Mouse (Mus musculus): ENCODE data around the gene Pnmal2. TPM values are rescaled to one million over a fixed set of nuclear protein-coding genes. Genes with fewer than 3 reads are reported as not detected.

Pnmal2 gene
- polyA plus RNA-seq (2015; fragmentation: Nextera tagmentation; extraction: Ambion mirVana): 5.1 and 6.4 TPM in 2 replicates

DNA sequence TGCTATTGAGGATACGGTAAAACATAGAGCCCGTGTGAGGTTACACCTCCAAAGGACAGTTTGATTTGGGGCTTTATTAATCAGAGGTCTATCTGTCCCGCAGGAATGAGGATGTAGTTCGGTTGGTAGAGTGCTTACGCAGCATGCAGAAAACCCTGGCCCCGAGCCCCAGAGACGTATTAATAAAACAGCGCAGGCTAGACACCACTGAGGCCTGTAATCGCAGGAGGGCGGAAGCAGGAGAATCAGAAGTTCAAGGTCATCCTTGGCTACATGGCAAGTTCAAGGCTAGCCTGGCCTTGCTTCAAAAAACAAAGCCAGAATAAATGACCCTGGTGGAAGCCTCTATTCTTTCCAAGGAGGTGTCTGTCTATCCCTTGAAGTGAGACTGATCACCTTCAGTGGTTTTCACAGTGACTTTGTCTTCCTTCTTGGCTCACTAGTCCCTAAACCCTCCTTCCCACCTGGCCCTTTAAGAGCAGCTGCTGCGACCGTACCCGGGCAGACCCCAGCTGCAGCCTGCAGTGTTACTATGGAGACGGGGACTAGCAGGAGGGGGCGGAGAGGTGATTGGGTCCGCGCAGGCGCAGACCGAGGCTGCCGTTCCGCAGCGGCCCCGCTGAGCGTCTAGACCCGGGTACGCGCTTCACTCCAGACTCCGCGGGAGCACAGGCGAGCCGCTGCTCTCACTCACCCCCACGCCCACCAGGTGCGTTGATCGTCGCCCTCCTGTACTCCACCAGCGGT is at the start of gene Pnmal2:
Gene Pnmal2 (plus strand): TSS at position 622 of the 747 bp plus-strand sequence.
- peak; percentile 96 for DNase-seq (ENCODE audit: low spot score)

GRCm38 (mm10) chr7:16895000-16895399 is 49.5 kb upstream of the Pnmal2 start:
- peak; percentile 63 for DNase-seq (ENCODE audit: low spot score)

- no peak for DNase-seq (ENCODE audit: low spot score)
Measured at GRCm38 (mm10) chr7:16895511-16895910, 49.0 kb upstream of the Pnmal2 start.

DNA sequence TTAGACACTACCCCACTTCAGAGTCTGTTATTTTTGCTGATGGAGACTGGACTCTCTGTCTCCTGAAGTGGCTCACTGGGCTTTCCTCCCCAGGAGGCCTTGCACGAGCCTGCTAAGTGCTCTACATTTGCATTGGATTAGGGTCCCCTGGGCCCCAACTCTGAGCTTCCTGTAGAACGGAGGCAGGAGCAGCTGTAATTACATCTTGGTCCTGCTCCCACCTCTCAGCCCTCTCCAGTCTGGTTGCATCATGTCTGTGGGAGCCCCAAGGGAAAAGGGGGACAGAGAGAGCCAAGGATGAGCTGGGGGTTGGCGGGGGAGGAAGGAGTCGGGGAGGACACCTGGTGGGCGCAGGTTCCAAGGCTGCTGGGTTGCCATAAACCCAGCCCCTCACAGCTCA is 44.0 kb upstream of the Pnmal2 start:
- DNase-seq (ENCODE audit: low spot score): no peak

DNA sequence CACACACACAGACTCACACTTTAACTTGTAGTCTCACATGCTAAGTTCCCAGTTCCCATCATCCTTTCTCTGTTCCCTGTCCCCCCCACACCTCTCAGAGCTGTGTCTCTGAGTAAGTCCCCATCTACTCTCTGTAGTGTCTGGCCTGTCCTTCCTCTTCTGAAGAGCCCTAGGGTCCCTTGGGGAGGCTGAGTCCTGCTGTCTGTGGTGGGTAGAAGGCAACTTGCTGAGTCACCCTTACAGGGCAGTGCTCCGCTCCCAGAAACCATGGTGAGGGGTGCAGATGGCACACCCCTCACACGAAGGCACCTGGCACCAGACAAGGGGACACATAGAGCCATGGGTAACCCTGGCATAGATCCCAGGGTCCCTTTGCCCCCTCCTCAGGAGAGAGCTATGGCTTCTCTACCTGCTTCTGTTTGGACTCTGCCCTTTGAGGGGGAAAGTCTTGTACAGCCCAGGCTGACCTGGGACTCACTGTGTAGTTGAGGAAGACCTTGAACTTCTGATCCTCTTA is 41.0 kb upstream of the Pnmal2 start:
- no peak for DNase-seq (ENCODE audit: low spot score)

DNA sequence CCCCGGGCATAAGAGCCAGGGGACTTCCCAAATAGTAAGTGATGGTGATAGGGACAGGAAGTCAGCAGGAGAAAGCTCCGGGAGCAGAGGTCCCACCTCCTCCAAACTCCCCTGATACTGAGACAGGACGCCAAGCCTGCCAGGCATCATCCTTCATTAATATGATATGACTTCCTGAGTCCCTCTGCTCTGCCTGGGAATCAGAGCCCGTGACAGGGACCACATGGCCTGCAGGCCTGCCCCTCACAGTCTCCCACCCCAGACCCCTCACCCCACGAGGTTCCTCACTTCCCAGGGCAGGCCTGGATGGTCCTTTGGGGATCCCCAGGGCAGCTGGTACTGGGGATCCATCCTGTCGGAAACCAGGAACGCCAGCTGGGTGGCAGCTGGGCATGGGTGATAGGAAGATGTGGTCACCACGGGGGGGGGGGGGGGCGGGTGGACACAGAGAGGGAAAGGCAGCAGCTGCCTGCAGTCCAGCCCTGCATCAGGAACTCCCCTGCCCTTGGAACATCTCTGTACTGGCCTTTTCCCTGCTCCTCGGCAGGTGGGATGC is 40.3 kb upstream of the Pnmal2 start:
- DNase-seq (ENCODE audit: low spot score): no peak

- no peak for DNase-seq (ENCODE audit: low spot score)
Measured at GRCm38 (mm10) chr7:16905491-16906021, 38.9 kb upstream of the Pnmal2 start.

DNA sequence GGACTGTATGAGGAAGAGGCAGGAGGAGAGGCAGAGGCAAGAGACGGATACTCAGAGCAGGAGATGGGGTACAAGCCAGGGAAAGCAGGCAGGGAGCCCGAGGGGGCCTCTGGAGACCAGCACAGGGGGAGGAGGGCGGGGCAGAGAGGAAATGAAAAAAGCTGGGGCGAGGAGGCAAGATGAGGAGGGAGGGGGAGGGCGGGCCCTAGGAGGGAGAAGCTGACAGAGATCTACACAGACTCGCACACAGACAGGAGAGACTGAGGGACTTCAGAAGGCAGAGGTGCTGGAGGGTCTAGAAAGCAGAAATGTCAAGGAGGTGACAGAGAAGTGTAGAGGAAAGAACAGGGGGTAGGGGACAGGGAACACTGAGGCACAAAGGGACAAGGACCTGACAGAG is 38.2 kb upstream of the Pnmal2 start, which contains the start of gene Ptgir:
Gene Ptgir (plus strand): TSS at position 210 of the 400 bp plus-strand sequence.
- peak; percentile 51 for DNase-seq (ENCODE audit: low spot score)

- DNase-seq (ENCODE audit: low spot score): no peak
Measured at GRCm38 (mm10) chr7:16906889-16907559, 37.5 kb upstream of the Pnmal2 start.

GRCm38 (mm10) chr7:16907842-16908241 is 36.6 kb upstream of the Pnmal2 start:
- no peak for DNase-seq (ENCODE audit: low spot score)

GRCm38 (mm10) chr7:16908367-16908766 is 36.1 kb upstream of the Pnmal2 start:
- no peak for DNase-seq (ENCODE audit: low spot score)

DNA sequence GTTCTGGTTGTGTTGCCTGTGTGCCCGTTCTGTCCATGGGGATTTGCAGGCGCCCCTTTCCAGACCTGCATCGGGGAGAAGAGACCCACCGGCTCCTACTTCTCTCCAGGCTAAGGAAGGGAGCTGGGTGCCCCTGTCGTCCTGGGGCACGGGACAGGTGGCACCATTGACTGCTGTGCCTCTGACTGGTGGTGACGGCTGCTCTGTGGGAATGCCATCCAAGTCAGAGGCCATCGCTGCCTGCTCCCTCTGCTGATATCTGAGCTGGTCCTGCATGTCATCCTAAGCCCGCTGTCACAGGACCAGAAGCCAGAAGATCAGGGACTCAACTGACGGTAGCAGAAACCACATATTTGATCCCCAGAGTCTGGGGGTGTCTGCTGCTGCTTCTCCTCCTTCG is 35.6 kb upstream of the Pnmal2 start:
- no peak for DNase-seq (ENCODE audit: low spot score)

- DNase-seq (ENCODE audit: low spot score): no peak
Measured at GRCm38 (mm10) chr7:16909909-16910308, 34.6 kb upstream of the Pnmal2 start.

DNA sequence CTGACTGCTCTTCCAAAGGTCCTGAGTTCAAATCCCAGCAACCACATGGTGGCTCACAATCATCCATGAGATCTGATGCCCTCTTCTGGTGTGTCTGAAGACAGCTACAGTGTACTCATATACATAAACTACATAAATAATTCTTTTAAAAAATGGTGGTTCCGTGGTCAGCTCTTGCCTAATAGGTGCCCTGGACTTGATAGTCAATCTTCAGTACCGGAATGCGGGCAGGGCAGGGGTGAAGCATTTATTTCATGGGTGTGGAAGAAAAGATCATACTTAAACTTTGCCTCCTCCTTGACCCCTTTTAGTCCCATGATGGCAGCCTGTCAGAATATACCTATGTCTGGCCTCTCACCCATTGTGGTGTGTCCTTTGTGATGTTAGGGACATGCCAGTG is 32.6 kb upstream of the Pnmal2 start:
- no peak for DNase-seq (ENCODE audit: low spot score)

- DNase-seq (ENCODE audit: low spot score): no peak
Measured at GRCm38 (mm10) chr7:16912360-16912759, 32.1 kb upstream of the Pnmal2 start.

GRCm38 (mm10) chr7:16913806-16914452 is 30.6 kb upstream of the Pnmal2 start:
- DNase-seq (ENCODE audit: low spot score): peak; percentile 75

- DNase-seq (ENCODE audit: low spot score): no peak
Measured at GRCm38 (mm10) chr7:16914453-16915343, 29.8 kb upstream of the Pnmal2 start.

DNA sequence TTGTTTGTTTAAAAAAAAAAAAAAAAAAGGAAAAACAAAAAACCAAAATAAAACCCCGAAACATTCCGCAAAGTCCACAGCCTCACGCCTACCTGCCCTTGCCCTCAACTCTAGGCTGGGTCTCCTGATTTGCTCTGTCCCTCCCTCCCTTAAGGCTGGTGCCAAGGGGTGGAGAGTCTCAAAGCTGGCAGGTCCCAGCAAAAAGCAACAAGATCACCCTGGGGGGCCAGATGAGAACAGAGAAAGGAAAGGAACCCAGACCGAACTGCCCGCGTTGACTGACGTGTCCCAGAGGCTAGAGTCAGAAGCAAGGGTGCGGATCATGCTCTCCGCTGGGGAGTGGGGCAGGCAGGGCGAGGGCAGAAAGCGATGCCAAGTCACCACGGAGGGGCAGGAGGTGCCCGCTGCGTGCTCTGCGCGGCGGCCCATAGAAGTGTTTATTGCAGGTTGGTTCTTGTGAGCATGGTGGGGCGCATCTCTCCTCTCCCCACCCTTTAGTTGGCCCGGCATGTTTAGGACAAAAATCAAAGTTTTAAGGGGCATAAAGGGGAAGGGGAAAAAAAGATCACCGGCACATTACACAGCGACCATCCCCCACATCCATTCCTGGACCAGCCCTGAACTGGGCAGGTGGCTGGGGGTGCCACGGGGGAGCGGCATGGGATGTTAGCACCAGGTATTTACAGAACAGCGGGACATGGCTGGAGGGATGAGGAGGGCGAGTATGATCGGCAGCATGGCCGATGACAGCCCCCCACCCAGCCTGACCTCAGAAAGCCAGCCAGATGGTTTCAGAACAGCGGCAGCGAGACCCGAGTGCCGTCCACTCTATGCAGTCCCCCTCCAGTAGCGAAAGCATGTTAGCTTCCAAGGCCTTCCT is 28.8 kb upstream of the Pnmal2 start:
- no peak for DNase-seq (ENCODE audit: low spot score)
